Mouse (Mus musculus) spleen, adult 2 months (tissue): ENCODE data around the gene Eef2k.

Source experiments
- CTCF ChIP-seq: fragments of 200-500 bp; IDR thresholded peaks from 2 replicates; pipeline ENCODE4 v1.5.1; 2011; ENCODE audit warnings: mild to moderate bottlenecking, inconsistent platforms; ENCODE audit not compliant: insufficient read depth, insufficient read length, insufficient replicate concordance; ENCODE audit errors: extremely low read depth
- POLR2A ChIP-seq: fragments of 200-500 bp; IDR thresholded peaks from 2 replicates; pipeline ENCODE4 v1.6.1; 2011; ENCODE audit warnings: low read depth, low read length, inconsistent platforms

- no peak for TF ChIP-seq CTCF
- TF ChIP-seq POLR2A, result no peak
These were observed 4.0 kb upstream of the Eef2k start for GRCm38 (mm10) chr7:120838436-120839160.
